Mouse (Mus musculus): ENCODE results near the gene Kdm3a. TPM values are rescaled to one million over a fixed set of nuclear protein-coding genes. Genes with fewer than 3 reads are reported as not detected.

Kdm3a gene
- total and polyA plus RNA-seq, 3 experiments = 12.3 to 38.1 (median 22.5) TPM

DNA sequence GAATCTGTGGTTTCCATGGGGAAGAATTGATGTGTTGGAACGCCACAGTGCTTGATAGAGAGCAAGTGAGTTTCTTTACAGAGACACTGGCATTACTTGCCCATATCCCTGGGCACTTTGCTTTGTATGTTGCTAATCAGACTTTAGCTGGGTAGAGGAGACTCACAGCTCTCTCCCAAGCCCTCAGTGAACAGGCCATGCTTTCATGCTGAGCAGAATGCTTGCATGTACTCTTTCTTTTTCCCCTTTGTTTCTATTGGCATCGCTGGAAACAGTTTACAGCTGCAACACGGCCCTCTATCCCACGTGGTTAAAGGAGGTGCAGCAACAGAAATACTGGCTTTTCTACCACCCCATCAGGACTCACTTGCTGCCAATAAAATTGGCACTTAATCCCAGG is 49.6 kb downstream of the Kdm3a start:
- H3K9me3 ChIP-seq (replicated peaks; ENCODE audit: low read length) = no peaks in the 10 kb centered on the region
- peaks cover 27 to 63% of the 10 kb centered on the region in 2 experiments for H3K36me3 ChIP-seq (replicated peaks in 1 of 2; ENCODE audit: control insufficient read depth in 1 of 2, insufficient read depth in 1 of 2, low read length in 1 of 2)
- in situ Hi-C loops (cut with MboI; ENCODE audit: low pct_ligation_motif_present, low pct_unique_long_range_greater_than_20kb, low sequenced_read_pairs) = no loop called here

DNA sequence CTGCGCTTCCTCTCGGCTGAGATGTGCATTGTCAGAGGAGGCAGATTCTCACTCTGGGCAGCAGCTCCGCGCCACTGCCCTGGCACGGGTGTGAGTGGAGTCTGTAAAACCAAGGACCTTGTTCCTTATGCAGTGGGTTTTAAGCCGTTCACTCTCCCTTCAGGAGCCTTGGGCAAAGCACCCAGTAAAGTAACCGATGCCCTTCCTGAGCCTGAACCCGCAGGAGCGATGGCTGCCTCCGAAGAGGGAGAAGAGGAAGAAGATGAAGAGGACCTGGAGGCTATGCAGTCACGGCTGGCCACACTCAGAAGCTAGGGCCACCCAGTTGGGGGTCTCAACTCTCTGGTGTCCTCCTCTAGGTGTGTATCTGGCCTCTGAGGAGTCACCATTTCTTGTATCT is 53.3 kb downstream of the Kdm3a start:
- Histone ChIP-seq H3K27me3 (replicated peaks) (no peaks in the 10 kb centered on the region), H3K4me2 (ENCODE audit: insufficient read depth, low read depth, poor library complexity, severe bottlenecking) (no peak overlapping the region), H3K9me3 (replicated peaks; ENCODE audit: low read length) (no peaks in the 10 kb centered on the region), H3K4me3 (replicated peaks in 1 of 3; ENCODE audit: low read depth in 2 of 3, low read length in 2 of 3, poor library complexity in 1 of 3) (no peak overlapping the region), H3K9ac (ENCODE audit: insufficient read depth, low read depth) (no peak overlapping the region), H3K27ac (ENCODE audit: insufficient read depth, low read depth) (no peak overlapping the region), H3K4me1 (ENCODE audit: control insufficient read depth in 1 of 2, insufficient read depth in 2 of 2) (no peaks in the 10 kb centered on the region), H3K36me3 (replicated peaks in 1 of 2; ENCODE audit: control insufficient read depth in 1 of 2, insufficient read depth in 1 of 2, low read length in 1 of 2) (peaks cover 25 to 66% of the 10 kb centered on the region in 2 experiments), H3K79me2 (replicated peaks; ENCODE audit: control insufficient read depth, extremely low read depth, insufficient read depth, poor library complexity, severe bottlenecking) (no peaks in the 10 kb centered on the region)
- TF ChIP-seq MXI1 (IDR thresholded peaks at IDR 0.05; ENCODE audit: low read depth, low read length) = no peak
- no peak for TF ChIP-seq MEF2A (IDR thresholded peaks at IDR 0.05; ENCODE audit: borderline replicate concordance, low read depth, low read length)
- no peak for TF ChIP-seq RCOR1 (conservative IDR thresholded peaks at IDR 0.05; ENCODE audit: low read depth, low read length)
- no peak for TF ChIP-seq NELFE (IDR thresholded peaks at IDR 0.05; ENCODE audit: low read depth, low read length)
- no peak for TF ChIP-seq JUN (IDR thresholded peaks at IDR 0.05; ENCODE audit: insufficient read depth, low read depth, low read length)
- TF ChIP-seq CHD2 (IDR thresholded peaks at IDR 0.05; ENCODE audit: low read length) = no peak
- TF ChIP-seq ZNF384 (IDR thresholded peaks at IDR 0.05; ENCODE audit: low read depth, low read length) = no peak
- TF ChIP-seq ZC3H11A (IDR thresholded peaks at IDR 0.05; ENCODE audit: low read depth, low read length) = no peak
- TF ChIP-seq KAT2A (IDR thresholded peaks at IDR 0.05; ENCODE audit: insufficient replicate concordance, low read length) = no peak
- no peak for TF ChIP-seq MAFK (IDR thresholded peaks at IDR 0.05; ENCODE audit: insufficient replicate concordance, low read length)
- no peak for TF ChIP-seq JUND (conservative IDR thresholded peaks at IDR 0.05; ENCODE audit: low read depth, low read length)
- no peak for TF ChIP-seq ZMIZ1 (IDR thresholded peaks at IDR 0.05; ENCODE audit: low read depth, low read length)
- TF ChIP-seq MYC (IDR thresholded peaks at IDR 0.05; ENCODE audit: low read depth, low read length) = no peak
- TF ChIP-seq MAX (IDR thresholded peaks at IDR 0.05; ENCODE audit: low read length) = no peak
- no peak for TF ChIP-seq GABPA (IDR thresholded peaks at IDR 0.05; ENCODE audit: insufficient replicate concordance, low read depth, low read length)
- no peak for DNase-seq (ENCODE audit: extremely low read depth)
- in situ Hi-C loops (cut with MboI; ENCODE audit: low pct_ligation_motif_present, low pct_unique_long_range_greater_than_20kb, low sequenced_read_pairs) = no loop called here
- dilution Hi-C loops (cut with MboI; ENCODE audit: extremely low pct_ligation_motif_present, extremely low pct_unique_long_range_greater_than_20kb, low sequenced_read_pairs) = no loop called here

More for the DNA sequence above, 49.6 kb downstream of the Kdm3a start:
- DNase-seq (ENCODE audit: extremely low read depth) = no peak
- Histone ChIP-seq H3K4me2 (ENCODE audit: insufficient read depth, low read depth, poor library complexity, severe bottlenecking) (no peak overlapping the region), H3K4me3 (replicated peaks in 1 of 3; ENCODE audit: low read depth in 2 of 3, low read length in 2 of 3, poor library complexity in 1 of 3) (no peak overlapping the region), H3K27me3 (replicated peaks) (no peaks in the 10 kb centered on the region), H3K79me2 (replicated peaks; ENCODE audit: control insufficient read depth, extremely low read depth, insufficient read depth, poor library complexity, severe bottlenecking) (no peaks in the 10 kb centered on the region), H3K9ac (ENCODE audit: insufficient read depth, low read depth) (no peak overlapping the region), H3K4me1 (ENCODE audit: control insufficient read depth in 1 of 2, insufficient read depth in 2 of 2) (no peaks in the 10 kb centered on the region), H3K27ac (ENCODE audit: insufficient read depth, low read depth) (no peak overlapping the region)
- TF ChIP-seq POLR2A (IDR thresholded peaks at IDR 0.05; ENCODE audit: low read depth, low read length) (no peak), EP300 (IDR thresholded peaks at IDR 0.05; ENCODE audit: low read length) (no peak), SIN3A (IDR thresholded peaks at IDR 0.05; ENCODE audit: low read length) (no peak), NRF1 (IDR thresholded peaks at IDR 0.05; ENCODE audit: low read depth, low read length) (no peak), ZMIZ1 (IDR thresholded peaks at IDR 0.05; ENCODE audit: low read depth, low read length) (no peak), TCF12 (IDR thresholded peaks at IDR 0.05; ENCODE audit: low read depth, low read length) (no peak), KAT2A (IDR thresholded peaks at IDR 0.05; ENCODE audit: insufficient replicate concordance, low read length) (no peak), PAX5 (IDR thresholded peaks at IDR 0.05; ENCODE audit: low read length) (no peak), MAZ (IDR thresholded peaks at IDR 0.05; ENCODE audit: low read depth, low read length) (no peak), JUND (conservative IDR thresholded peaks at IDR 0.05; ENCODE audit: low read depth, low read length) (no peak)
- dilution Hi-C loops (cut with MboI; ENCODE audit: extremely low pct_ligation_motif_present, extremely low pct_unique_long_range_greater_than_20kb, low sequenced_read_pairs) = no loop called here
